ENCODE assay signal across 20 mouse cellular contexts in genomic region chr13:104559876-104560275, GRCm38 (mm10).
DNase-seq lines count a peak whose midpoint lies in the region; ATAC-seq and TF ChIP-seq lines count a peak whose summit lies in the region.
"Had no signal": no experiment of that assay in that cellular context is flagged by ENCODE, and none has a peak within 500 bp of the region (broad histone marks: within the 10 kb centered on the region; RNA-seq: fewer than 3 reads in every experiment).

No protein-coding gene starts in this region.

- no peak for ATAC-seq in heart, embryonic 13.5 days (ENCODE audit: extremely low read depth, insufficient number of reproducible peaks, low FRiP score, low TSS enrichment)
- ATAC-seq in lung, embryonic 15.5 days (ENCODE audit: borderline replicate concordance, extremely low read depth, low FRiP score, low TSS enrichment) = no peak
- ATAC-seq: Patski had no signal

- no peak for TF ChIP-seq EP300 in heart, adult 2 months (IDR thresholded peaks at IDR 0.05; ENCODE audit: insufficient read depth, low read depth, low read length)

- no peaks in the 10 kb centered on the region for H3K27me3 ChIP-seq in heart, embryonic 13.5 days (replicated peaks)
- no peaks in the 10 kb centered on the region for H3K27me3 ChIP-seq in heart, adult 2 months (ENCODE audit: control insufficient read depth, insufficient read depth, low read length)
- H3K27me3 ChIP-seq in lung, embryonic 15.5 days = no peaks in the 10 kb centered on the region
- no peaks in the 10 kb centered on the region for H3K27me3 ChIP-seq in limb, embryonic 10.5 days (ENCODE audit: low read depth, poor library complexity, severe bottlenecking)
- H3K27me3 ChIP-seq: forebrain, embryonic 15.5 days; Patski had no signal

- peak overlapping the region; percentile 39; the same call in 1 of the 2 replicates for H3K4me2 ChIP-seq in heart, embryonic 13.5 days
- H3K4me2 ChIP-seq in lung, embryonic 15.5 days = peak overlapping the region; percentile 37; the same call in 1 of the 2 replicates
- H3K4me2 ChIP-seq: forebrain, embryonic 15.5 days had no signal

- DNase-seq in heart, adult 2 months = no peak
- no peak for DNase-seq in lung, postnatal 4 days
- peak; percentile 29 for DNase-seq in cerebellum, adult 9-11 months
- peak; percentile 20 for DNase-seq in limb, embryonic 10.5 days (ENCODE audit: low spot score)
- no peak for DNase-seq in right cerebral cortex, postnatal 4 days
- no peak for DNase-seq in urinary bladder, postnatal 14 days (ENCODE audit: low spot score)
- DNase-seq: B cell, adult 2 months; gastrocnemius, postnatal 10 days; heart, postnatal 4 days; kidney, postnatal 4 days; layer of hippocampus, postnatal 36 days; midbrain, embryonic 14.5 days; right cerebral cortex, adult 18-20 months had no signal

- no peak for TF ChIP-seq CTCF in heart, adult 2 months (IDR thresholded peaks at IDR 0.05)

- no peaks in the 10 kb centered on the region for H3K9me3 ChIP-seq in heart, embryonic 13.5 days
- H3K9me3 ChIP-seq in lung, embryonic 15.5 days = no peaks in the 10 kb centered on the region
- no peaks in the 10 kb centered on the region for H3K9me3 ChIP-seq in limb, embryonic 10.5 days (replicated peaks)
- H3K9me3 ChIP-seq: forebrain, embryonic 15.5 days; heart, embryonic 10.5 days had no signal

- H3K36me3 ChIP-seq in heart, embryonic 13.5 days = no peaks in the 10 kb centered on the region
- no peaks in the 10 kb centered on the region for H3K36me3 ChIP-seq in heart, adult 2 months (ENCODE audit: control insufficient read depth, insufficient read depth, low read length)
- no peaks in the 10 kb centered on the region for H3K36me3 ChIP-seq in lung, embryonic 15.5 days
- H3K36me3 ChIP-seq in limb, embryonic 10.5 days = no peaks in the 10 kb centered on the region
- H3K36me3 ChIP-seq: forebrain, embryonic 15.5 days; heart, embryonic 10.5 days had no signal

- no peaks in the 10 kb centered on the region for H3K79me2 ChIP-seq in heart, adult 2 months (replicated peaks; ENCODE audit: control insufficient read depth, insufficient read depth, low read length)

- no peak overlapping the region for H3K4me3 ChIP-seq in heart, embryonic 13.5 days
- H3K4me3 ChIP-seq in heart, adult 2 months = no peak overlapping the region
- H3K4me3 ChIP-seq in lung, embryonic 15.5 days = no peak overlapping the region
- no peak overlapping the region for H3K4me3 ChIP-seq in limb, embryonic 10.5 days
- H3K4me3 ChIP-seq: forebrain, embryonic 15.5 days; heart, embryonic 10.5 days had no signal

- peaks cover 8% of the 10 kb centered on the region for H3K4me1 ChIP-seq in heart, embryonic 13.5 days
- no peaks in the 10 kb centered on the region for H3K4me1 ChIP-seq in heart, adult 2 months (ENCODE audit: control insufficient read depth, insufficient read depth, low read length)
- H3K4me1 ChIP-seq in lung, embryonic 15.5 days = peaks cover 6% of the 10 kb centered on the region; the same call in 1 of the 2 replicates
- H3K4me1 ChIP-seq in limb, embryonic 10.5 days = peaks cover 41% of the 10 kb centered on the region
- H3K4me1 ChIP-seq: heart, embryonic 10.5 days had no signal

- TF ChIP-seq POLR2A in heart, adult 2 months (IDR thresholded peaks at IDR 0.05; ENCODE audit: insufficient read depth, low read depth, low read length) = no peak

- intact Hi-C loops in heart, adult 2 months (cut with DNase I) = no loop called here

- H3K27ac ChIP-seq in heart, embryonic 13.5 days (replicated peaks) = peak overlapping the region; percentile 59
- H3K27ac ChIP-seq in heart, adult 2 months = no peak overlapping the region
- peak overlapping the region; percentile 54; the same call in 1 of the 2 replicates for H3K27ac ChIP-seq in lung, embryonic 15.5 days
- no peak overlapping the region for H3K27ac ChIP-seq in limb, embryonic 10.5 days
- H3K27ac ChIP-seq: forebrain, embryonic 15.5 days; heart, embryonic 10.5 days; liver, embryonic 14.5 days; macrophage had no signal

- WGBS in heart, embryonic 13.5 days = 79% methylated on average over 5 of the region's 5 CpGs
- WGBS in heart, adult 2 months = 77% methylated on average over 5 of the region's 5 CpGs
- 72% methylated on average over 5 of the region's 5 CpGs for WGBS in lung, embryonic 15.5 days
- 85% methylated on average over 5 of the region's 5 CpGs for WGBS in limb, embryonic 10.5 days

- H3K9ac ChIP-seq in heart, embryonic 13.5 days = no peak overlapping the region
- H3K9ac ChIP-seq in heart, adult 2 months (ENCODE audit: low read depth, low read length) = no peak overlapping the region
- no peak overlapping the region for H3K9ac ChIP-seq in lung, embryonic 15.5 days
- H3K9ac ChIP-seq: forebrain, embryonic 15.5 days; liver, embryonic 14.5 days had no signal

Comparison
In these comparisons a context has a peak if more than half of its experiments do, and no peak if none do; other contexts are left out.
1. H3K27ac ChIP-seq: peak in heart, embryonic 13.5 days (single experiment) and lung, embryonic 15.5 days (single experiment); none in heart, adult 2 months (single experiment) and limb, embryonic 10.5 days (single experiment).
2. DNase-seq: peak in cerebellum, adult 9-11 months (single experiment) and limb, embryonic 10.5 days (single experiment); none in heart, adult 2 months (0 of 2), lung, postnatal 4 days (0 of 2), right cerebral cortex, postnatal 4 days (single experiment) and urinary bladder, postnatal 14 days (single experiment).